Mouse (Mus musculus): ENCODE measurements at regions not wholly inside any gene's neighbourhood (a gene's known extent, or its start where the extent isn't known, plus 50 kb on each side); places are given as distances from the start of the nearest gene placed in this dataset.

- 59% methylated on average over 5 of the region's 5 CpGs for WGBS
- no peaks in the 10 kb centered on the region for H3K36me3 ChIP-seq (ENCODE audit: control insufficient read depth, insufficient read depth, low read length)
- DNase-seq = no peak
- no peak for TF ChIP-seq POLR2A (IDR thresholded peaks at IDR 0.05; ENCODE audit: control insufficient read depth, extremely low read depth, insufficient read depth, low read length, poor library complexity)
- no peak for TF ChIP-seq CTCF (IDR thresholded peaks at IDR 0.05; ENCODE audit: borderline replicate concordance, control insufficient read depth, extremely low read depth, insufficient read depth, low read length, poor library complexity)
- no peaks in the 10 kb centered on the region for H3K4me1 ChIP-seq (replicated peaks; ENCODE audit: control insufficient read depth, insufficient read depth, low read length)
- H3K4me3 ChIP-seq (ENCODE audit: control insufficient read depth, insufficient read depth, low read length) = no peak overlapping the region
- H3K27me3 ChIP-seq (ENCODE audit: control insufficient read depth, insufficient read depth, low read length) = no peaks in the 10 kb centered on the region
- H3K27ac ChIP-seq (ENCODE audit: control insufficient read depth, insufficient read depth, low read length) = no peak overlapping the region
Measured at GRCm38 (mm10) chr12:29239975-29240374, 288.2 kb upstream of the Myt1l start.

GRCm38 (mm10) chr12:29243087-29243486, 285.1 kb upstream of the Myt1l start:
- no peak for DNase-seq
- 81% methylated on average over 5 of the region's 5 CpGs for WGBS
- Histone ChIP-seq H3K27me3 (ENCODE audit: control insufficient read depth, insufficient read depth, low read length) (no peaks in the 10 kb centered on the region), H3K4me1 (replicated peaks; ENCODE audit: control insufficient read depth, insufficient read depth, low read length) (no peaks in the 10 kb centered on the region), H3K27ac (ENCODE audit: control insufficient read depth, insufficient read depth, low read length) (no peak overlapping the region), H3K36me3 (ENCODE audit: control insufficient read depth, insufficient read depth, low read length) (no peaks in the 10 kb centered on the region), H3K4me3 (ENCODE audit: control insufficient read depth, insufficient read depth, low read length) (no peak overlapping the region)
- TF ChIP-seq POLR2A (IDR thresholded peaks at IDR 0.05; ENCODE audit: control insufficient read depth, extremely low read depth, insufficient read depth, low read length, poor library complexity) (no peak), CTCF (IDR thresholded peaks at IDR 0.05; ENCODE audit: borderline replicate concordance, control insufficient read depth, extremely low read depth, insufficient read depth, low read length, poor library complexity) (no peak)

GRCm38 (mm10) chr12:29246041-29246440, 282.1 kb upstream of the Myt1l start:
- Histone ChIP-seq H3K36me3 (ENCODE audit: control insufficient read depth, insufficient read depth, low read length) (no peaks in the 10 kb centered on the region), H3K4me3 (ENCODE audit: control insufficient read depth, insufficient read depth, low read length) (no peak overlapping the region), H3K27ac (ENCODE audit: control insufficient read depth, insufficient read depth, low read length) (no peak overlapping the region), H3K4me1 (replicated peaks; ENCODE audit: control insufficient read depth, insufficient read depth, low read length) (no peaks in the 10 kb centered on the region), H3K27me3 (ENCODE audit: control insufficient read depth, insufficient read depth, low read length) (no peaks in the 10 kb centered on the region)
- TF ChIP-seq CTCF (IDR thresholded peaks at IDR 0.05; ENCODE audit: borderline replicate concordance, control insufficient read depth, extremely low read depth, insufficient read depth, low read length, poor library complexity) (no peak), POLR2A (IDR thresholded peaks at IDR 0.05; ENCODE audit: control insufficient read depth, extremely low read depth, insufficient read depth, low read length, poor library complexity) (no peak)
- DNase-seq = no peak
- 77% methylated on average over 3 of the region's 3 CpGs for WGBS

GRCm38 (mm10) chr12:29247356-29247755, 280.8 kb upstream of the Myt1l start:
- TF ChIP-seq CTCF (IDR thresholded peaks at IDR 0.05; ENCODE audit: borderline replicate concordance, control insufficient read depth, extremely low read depth, insufficient read depth, low read length, poor library complexity) (no peak), POLR2A (IDR thresholded peaks at IDR 0.05; ENCODE audit: control insufficient read depth, extremely low read depth, insufficient read depth, low read length, poor library complexity) (no peak)
- no peaks in the 10 kb centered on the region for H3K4me1 ChIP-seq (replicated peaks; ENCODE audit: control insufficient read depth, insufficient read depth, low read length)
- H3K36me3 ChIP-seq (ENCODE audit: control insufficient read depth, insufficient read depth, low read length) = no peaks in the 10 kb centered on the region
- WGBS = 78% methylated on average over 5 of the region's 5 CpGs
- H3K4me3 ChIP-seq (ENCODE audit: control insufficient read depth, insufficient read depth, low read length) = no peak overlapping the region
- no peak for DNase-seq
- H3K27ac ChIP-seq (ENCODE audit: control insufficient read depth, insufficient read depth, low read length) = no peak overlapping the region
- H3K27me3 ChIP-seq (ENCODE audit: control insufficient read depth, insufficient read depth, low read length) = no peaks in the 10 kb centered on the region

- DNase-seq = no peak
- WGBS = 91% methylated on average over 10 of the region's 10 CpGs
Measured at GRCm38 (mm10) chr12:29248459-29248858, 279.7 kb upstream of the Myt1l start.

GRCm38 (mm10) chr12:29256103-29256502, 272.1 kb upstream of the Myt1l start:
- Histone ChIP-seq H3K36me3 (ENCODE audit: control insufficient read depth, insufficient read depth, low read length) (no peaks in the 10 kb centered on the region), H3K27me3 (ENCODE audit: control insufficient read depth, insufficient read depth, low read length) (no peaks in the 10 kb centered on the region), H3K4me1 (replicated peaks; ENCODE audit: control insufficient read depth, insufficient read depth, low read length) (no peaks in the 10 kb centered on the region), H3K4me3 (ENCODE audit: control insufficient read depth, insufficient read depth, low read length) (no peak overlapping the region), H3K27ac (ENCODE audit: control insufficient read depth, insufficient read depth, low read length) (no peak overlapping the region)
- 91% methylated on average over 4 of the region's 4 CpGs for WGBS
- DNase-seq = no peak
- TF ChIP-seq CTCF (IDR thresholded peaks at IDR 0.05; ENCODE audit: borderline replicate concordance, control insufficient read depth, extremely low read depth, insufficient read depth, low read length, poor library complexity) (no peak), POLR2A (IDR thresholded peaks at IDR 0.05; ENCODE audit: control insufficient read depth, extremely low read depth, insufficient read depth, low read length, poor library complexity) (no peak)

More at GRCm38 (mm10) chr12:29248459-29248858, 279.7 kb upstream of the Myt1l start:
- no peak overlapping the region for H3K4me3 ChIP-seq (ENCODE audit: control insufficient read depth, insufficient read depth, low read length)
- H3K27me3 ChIP-seq (ENCODE audit: control insufficient read depth, insufficient read depth, low read length) = no peaks in the 10 kb centered on the region
- TF ChIP-seq POLR2A (IDR thresholded peaks at IDR 0.05; ENCODE audit: control insufficient read depth, extremely low read depth, insufficient read depth, low read length, poor library complexity) = no peak
- TF ChIP-seq CTCF (IDR thresholded peaks at IDR 0.05; ENCODE audit: borderline replicate concordance, control insufficient read depth, extremely low read depth, insufficient read depth, low read length, poor library complexity) = no peak
- H3K36me3 ChIP-seq (ENCODE audit: control insufficient read depth, insufficient read depth, low read length) = no peaks in the 10 kb centered on the region
- H3K27ac ChIP-seq (ENCODE audit: control insufficient read depth, insufficient read depth, low read length) = no peak overlapping the region
- no peaks in the 10 kb centered on the region for H3K4me1 ChIP-seq (replicated peaks; ENCODE audit: control insufficient read depth, insufficient read depth, low read length)

Data from thymus, adult 2 months (tissue).